Mouse (Mus musculus) lung, embryonic 15.5 days (tissue): ENCODE measurements around the gene Insl3. TPM values are rescaled to one million over a fixed set of nuclear protein-coding genes. Genes with fewer than 3 reads are reported as not detected.

Experiments used
- ATAC-seq: fragments of 200-750 bp; cut with Nextera tagmentation; 2 replicates; pipeline ENCODE4 v1.8.0; 2017; ENCODE audit warnings: moderate number of reproducible peaks, borderline replicate concordance; ENCODE audit not compliant: low FRiP score, low TSS enrichment; ENCODE audit errors: extremely low read depth
- H3K27ac ChIP-seq: fragments of 300-500 bp; sonication (generic); 2 replicates; pipeline ENCODE4 v1.5.1; 2015; ENCODE audit warnings: moderate library complexity, mild to moderate bottlenecking, inconsistent platforms
- H3K27me3 ChIP-seq: fragments of 300-500 bp; sonication (generic); 2 replicates; pipeline ENCODE4 v1.6.1; 2015; ENCODE audit warnings: inconsistent platforms
- H3K36me3 ChIP-seq: fragments of 300-500 bp; sonication (generic); 2 replicates; pipeline ENCODE4 v1.6.1; 2015; ENCODE audit warnings: inconsistent platforms
- H3K4me1 ChIP-seq: fragments of 300-500 bp; sonication (generic); 2 replicates; pipeline ENCODE4 v1.6.1; 2015; ENCODE audit warnings: inconsistent platforms
- H3K4me2 ChIP-seq: fragments of 300-500 bp; sonication (generic); 2 replicates; pipeline ENCODE4 v1.6.1; 2015; ENCODE audit warnings: inconsistent platforms, mild to moderate bottlenecking, moderate library complexity
- H3K4me3 ChIP-seq: fragments of 300-500 bp; sonication (generic); 2 replicates; pipeline ENCODE4 v1.5.1; 2015; ENCODE audit warnings: mild to moderate bottlenecking, inconsistent platforms
- H3K9ac ChIP-seq: fragments of 300-500 bp; sonication (generic); 2 replicates; pipeline ENCODE4 v1.6.1; 2015; ENCODE audit warnings: inconsistent platforms
- H3K9me3 ChIP-seq: fragments of 300-500 bp; sonication (generic); 2 replicates; pipeline ENCODE4 v1.6.1; 2016; ENCODE audit warnings: inconsistent platforms
- WGBS: fragments of 180-500 bp; shearing (Covaris S2); methylation state at CpG from one replicate; pipeline ENCODE4 v1.1.7; 2015; 5-methylcytosine and 5-hydroxymethylcytosine counted together
- polyA plus RNA-seq: library from polyadenylated mRNA; unstranded; fragments of >200 nt; fragmentation: Nextera tagmentation; extraction: Ambion mirVana; gene quantifications from 2 replicates; pipeline ENCODE4 v1.2.1, GENCODE M21; 2015

Gene Insl3
- polyA plus RNA-seq, 1 experiment from 2014 or later = 1.3 TPM

DNA sequence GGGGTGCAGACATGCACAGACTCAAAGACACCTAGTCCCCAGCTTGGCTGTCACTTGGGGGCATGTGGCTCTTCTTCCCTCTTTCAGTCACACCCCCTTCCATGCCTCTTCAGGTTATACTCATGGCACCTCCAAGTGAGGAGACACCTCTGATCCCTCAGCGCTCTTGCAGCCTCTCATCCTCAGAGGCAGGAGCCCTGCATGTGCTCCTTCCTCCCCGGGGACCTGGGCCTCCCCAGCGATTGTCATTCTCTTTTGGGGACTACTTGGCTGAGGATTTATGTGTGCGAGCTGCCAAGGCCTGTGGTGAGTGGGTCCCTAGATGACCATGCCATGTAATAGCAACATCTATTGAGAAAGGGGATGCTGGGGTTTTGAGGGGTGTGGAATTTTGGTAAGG lies 10.8 kb upstream of the Insl3 start:
- no peak overlapping the region for H3K4me2 ChIP-seq
- no peak for ATAC-seq
- peaks cover 24% of the 10 kb centered on the region for H3K4me1 ChIP-seq
- H3K36me3 ChIP-seq = no peaks in the 10 kb centered on the region
- H3K27me3 ChIP-seq = peaks cover 57% of the 10 kb centered on the region
- no peak overlapping the region for H3K9ac ChIP-seq
- H3K4me3 ChIP-seq = no peak overlapping the region
- no peaks in the 10 kb centered on the region for H3K9me3 ChIP-seq
- H3K27ac ChIP-seq = no peak overlapping the region
- 61% methylated on average over 4 of the region's 4 CpGs for WGBS

DNA sequence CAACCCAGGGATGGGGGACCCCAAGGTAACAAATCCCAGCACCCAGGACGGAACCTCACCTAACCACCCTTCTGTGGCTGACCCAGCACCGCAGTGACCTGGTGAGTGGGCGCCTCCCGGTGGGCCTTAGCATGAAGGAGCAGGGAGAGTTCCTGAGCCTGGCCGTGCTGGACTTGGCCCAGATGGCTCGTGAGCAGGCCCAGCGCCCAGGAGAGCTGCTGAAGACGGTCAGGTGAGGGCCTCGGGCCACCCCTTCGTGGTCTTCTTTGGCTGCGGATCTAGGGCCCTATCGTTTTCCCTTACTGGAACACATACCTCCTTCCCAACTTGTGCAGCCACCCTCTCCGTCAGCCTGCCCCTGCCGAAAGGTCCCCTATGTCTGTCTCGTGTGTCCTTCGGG lies 9.9 kb upstream of the Insl3 start:
- no peak overlapping the region for H3K27ac ChIP-seq
- H3K4me1 ChIP-seq = peaks cover 24% of the 10 kb centered on the region
- H3K4me3 ChIP-seq = peak overlapping the region; percentile 31
- 27% methylated on average over 16 of the region's 16 CpGs for WGBS
- no peak overlapping the region for H3K9ac ChIP-seq
- peak overlapping the region; percentile 57 for H3K4me2 ChIP-seq
- peaks cover 66% of the 10 kb centered on the region for H3K27me3 ChIP-seq
- no peaks in the 10 kb centered on the region for H3K9me3 ChIP-seq
- H3K36me3 ChIP-seq = no peaks in the 10 kb centered on the region
- ATAC-seq = no peak

DNA sequence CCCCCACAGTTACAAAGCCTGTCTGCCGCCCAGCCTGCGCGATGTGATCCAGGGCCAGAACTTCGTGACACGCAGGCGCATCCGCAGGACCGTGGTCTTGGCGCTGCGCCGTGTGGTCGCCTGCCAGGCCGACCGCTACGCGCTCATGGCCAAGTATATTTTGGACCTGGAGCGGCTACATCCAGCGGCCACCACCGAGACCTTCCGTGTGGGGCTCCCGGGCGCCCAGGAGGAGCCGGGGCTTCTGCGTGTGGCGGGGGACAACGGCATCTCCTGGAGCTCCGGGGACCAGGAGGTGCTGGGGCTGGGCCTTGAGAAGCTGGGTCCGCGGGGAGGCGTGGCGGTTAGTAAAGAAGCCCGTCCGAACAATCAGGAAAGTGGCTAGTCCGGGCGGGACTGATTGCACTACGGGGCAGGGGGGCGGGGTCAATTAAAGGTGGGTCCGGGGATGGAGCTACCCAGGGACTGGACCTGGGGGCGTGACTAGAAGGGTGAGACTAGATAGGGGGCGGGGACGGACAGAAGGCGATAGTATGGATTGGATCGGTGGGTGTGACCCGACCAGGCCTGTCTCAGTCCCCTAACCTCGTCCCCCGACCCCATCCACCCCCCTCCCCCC lies 9.4 kb upstream of the Insl3 start:
- Histone ChIP-seq H3K27ac (no peak overlapping the region), H3K9ac (peak overlapping the region; percentile 13; the same call in 1 of the 2 replicates), H3K27me3 (peaks cover 71% of the 10 kb centered on the region), H3K9me3 (no peaks in the 10 kb centered on the region), H3K36me3 (no peaks in the 10 kb centered on the region), H3K4me1 (peaks cover 24% of the 10 kb centered on the region), H3K4me3 (peak overlapping the region; percentile 31), H3K4me2 (peak overlapping the region; percentile 57)
- ATAC-seq = peak; percentile 10; the same call in 1 of the 2 replicates
- 11% methylated on average over 46 of the region's 46 CpGs for WGBS

DNA sequence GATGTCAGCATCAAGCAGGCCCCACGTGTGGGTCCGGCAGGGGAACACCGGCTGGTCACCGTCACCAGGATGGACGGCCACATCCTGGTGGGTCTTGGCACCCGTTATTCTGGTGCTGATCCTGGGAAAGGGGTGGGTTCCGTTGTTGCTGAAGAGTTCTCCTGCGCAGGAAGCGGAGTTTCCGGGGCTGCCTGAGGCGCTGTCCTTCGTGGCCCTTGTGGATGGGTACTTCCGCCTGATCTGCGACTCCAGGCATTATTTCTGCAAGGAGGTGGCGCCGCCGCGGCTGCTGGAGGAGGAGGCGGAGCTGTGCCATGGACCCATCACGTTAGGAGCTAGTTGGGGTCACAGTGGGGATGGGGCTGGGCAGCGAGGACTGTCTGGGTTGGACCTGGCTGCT lies 8.5 kb upstream of the Insl3 start:
- Histone ChIP-seq H3K27ac (no peak overlapping the region), H3K9ac (no peak overlapping the region), H3K4me1 (peaks cover 26% of the 10 kb centered on the region), H3K4me3 (no peak overlapping the region), H3K9me3 (no peaks in the 10 kb centered on the region), H3K27me3 (peaks cover 79% of the 10 kb centered on the region), H3K4me2 (0 out of 2 replicates have a peak overlapping the region, but pooled peaks have one; percentile 16), H3K36me3 (no peaks in the 10 kb centered on the region)
- 14% methylated on average over 21 of the region's 21 CpGs for WGBS
- no peak for ATAC-seq

DNA sequence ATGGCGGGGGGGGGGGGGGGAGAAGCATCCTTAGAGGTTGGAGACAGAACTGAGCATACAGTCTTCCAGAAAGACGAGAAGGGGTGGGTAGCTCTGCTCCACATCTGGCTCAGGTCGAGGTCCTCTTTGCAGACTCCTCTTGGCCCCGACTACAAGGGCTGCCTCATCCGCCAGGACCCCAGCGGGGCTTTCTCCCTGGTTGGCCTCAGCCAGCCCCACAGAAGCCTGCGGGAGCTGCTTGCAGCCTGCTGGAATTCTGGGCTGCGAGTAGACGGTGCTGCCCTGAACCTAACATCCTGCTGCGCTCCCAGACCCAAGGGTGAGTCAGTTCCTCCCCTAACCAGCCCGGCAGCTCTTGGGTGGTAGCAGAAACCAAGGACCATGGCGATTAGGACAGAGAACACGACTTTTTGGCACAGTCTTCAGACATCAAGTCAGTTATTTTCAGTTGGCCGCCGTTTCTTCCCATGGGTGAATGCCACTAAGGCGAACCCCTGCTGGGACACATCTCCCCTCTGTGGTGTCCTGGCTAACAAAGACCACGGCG lies 7.6 kb upstream of the Insl3 start:
- Histone ChIP-seq H3K27ac (no peak overlapping the region), H3K9me3 (no peaks in the 10 kb centered on the region), H3K27me3 (peaks cover 89% of the 10 kb centered on the region), H3K4me1 (peaks cover 29% of the 10 kb centered on the region), H3K4me3 (no peak overlapping the region), H3K36me3 (no peaks in the 10 kb centered on the region), H3K9ac (no peak overlapping the region), H3K4me2 (no peak overlapping the region)
- 18% methylated on average over 18 of the region's 18 CpGs for WGBS
- no peak for ATAC-seq

DNA sequence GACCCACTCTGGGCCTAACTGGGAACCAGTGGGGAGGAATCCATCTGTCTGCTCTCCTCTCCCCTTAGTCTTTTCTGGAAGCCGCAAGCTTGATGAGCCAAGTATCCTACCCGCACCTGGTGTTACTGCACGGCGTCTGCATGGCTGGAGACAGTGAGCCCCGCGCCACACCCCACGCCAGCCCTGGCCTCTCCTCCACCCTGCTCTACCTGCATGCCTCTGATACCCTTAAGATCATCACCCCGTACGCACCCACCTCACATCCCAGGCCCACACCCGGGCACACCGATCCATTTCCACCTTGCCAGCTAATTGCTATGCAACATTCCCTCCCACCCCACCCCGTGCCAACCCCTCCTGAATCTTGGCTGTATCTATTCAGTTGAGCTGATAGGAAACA lies 6.2 kb upstream of the Insl3 start:
- Histone ChIP-seq H3K9me3 (no peaks in the 10 kb centered on the region), H3K9ac (no peak overlapping the region), H3K27ac (no peak overlapping the region), H3K4me2 (no peak overlapping the region), H3K27me3 (peaks cover 100% of the 10 kb centered on the region), H3K4me1 (peaks cover 34% of the 10 kb centered on the region), H3K36me3 (no peaks in the 10 kb centered on the region), H3K4me3 (no peak overlapping the region)
- 79% methylated on average over 12 of the region's 12 CpGs for WGBS
- no peak for ATAC-seq

DNA sequence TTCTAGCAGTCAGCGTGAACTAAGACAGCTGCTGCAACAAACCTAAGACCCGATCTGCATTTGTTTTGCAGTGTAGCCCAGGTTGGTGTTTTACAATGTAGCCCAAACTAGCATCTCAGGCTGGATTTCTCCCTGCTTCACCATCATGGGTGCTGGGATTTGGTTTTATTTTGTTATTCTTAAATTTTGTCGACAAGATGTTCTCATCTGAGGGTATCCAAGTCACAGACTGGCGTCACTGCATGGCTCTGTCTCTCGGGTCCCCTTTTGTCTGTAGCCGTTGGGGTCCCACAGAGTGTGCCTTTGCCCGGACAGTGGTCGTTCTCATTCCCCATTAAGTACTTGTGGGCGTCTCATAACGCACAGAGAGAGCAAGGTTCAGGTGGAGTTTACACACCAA lies 4.3 kb upstream of the Insl3 start:
- Histone ChIP-seq H3K9me3 (no peaks in the 10 kb centered on the region), H3K4me1 (peaks cover 27% of the 10 kb centered on the region), H3K27me3 (peaks cover 100% of the 10 kb centered on the region), H3K36me3 (no peaks in the 10 kb centered on the region), H3K4me2 (no peak overlapping the region), H3K27ac (no peak overlapping the region), H3K4me3 (no peak overlapping the region), H3K9ac (no peak overlapping the region)
- WGBS = 26% methylated on average over 10 of the region's 10 CpGs
- ATAC-seq = no peak

DNA sequence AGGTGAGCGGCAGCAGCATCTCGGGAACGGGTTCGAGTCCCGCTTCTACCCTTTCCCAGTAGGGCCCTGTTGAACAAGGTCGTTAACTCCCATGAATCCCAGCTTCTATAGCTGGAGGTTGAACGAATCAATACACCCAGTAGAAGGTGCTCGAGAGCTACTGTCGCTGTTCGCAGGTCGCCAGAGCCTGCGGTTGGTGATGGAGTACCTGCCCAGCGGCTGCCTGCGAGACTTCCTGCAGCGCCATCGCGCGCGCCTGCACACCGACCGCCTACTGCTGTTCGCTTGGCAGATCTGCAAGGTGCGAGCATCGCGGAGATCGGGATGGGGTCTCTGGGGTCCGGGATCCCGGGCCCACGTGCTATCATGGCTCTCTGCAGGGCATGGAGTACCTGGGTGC lies 3.4 kb upstream of the Insl3 start:
- H3K27ac ChIP-seq = no peak overlapping the region
- peak overlapping the region; percentile 20; the same call in 1 of the 2 replicates for H3K4me3 ChIP-seq
- 7% methylated on average over 29 of the region's 29 CpGs for WGBS
- ATAC-seq = 0 out of 2 replicates have a peak, but pooled peaks have one; percentile 0
- peaks cover 100% of the 10 kb centered on the region for H3K27me3 ChIP-seq
- no peak overlapping the region for H3K9ac ChIP-seq
- H3K4me1 ChIP-seq = peaks cover 18% of the 10 kb centered on the region
- H3K36me3 ChIP-seq = no peaks in the 10 kb centered on the region
- H3K9me3 ChIP-seq = no peaks in the 10 kb centered on the region
- peak overlapping the region; percentile 50 for H3K4me2 ChIP-seq

DNA sequence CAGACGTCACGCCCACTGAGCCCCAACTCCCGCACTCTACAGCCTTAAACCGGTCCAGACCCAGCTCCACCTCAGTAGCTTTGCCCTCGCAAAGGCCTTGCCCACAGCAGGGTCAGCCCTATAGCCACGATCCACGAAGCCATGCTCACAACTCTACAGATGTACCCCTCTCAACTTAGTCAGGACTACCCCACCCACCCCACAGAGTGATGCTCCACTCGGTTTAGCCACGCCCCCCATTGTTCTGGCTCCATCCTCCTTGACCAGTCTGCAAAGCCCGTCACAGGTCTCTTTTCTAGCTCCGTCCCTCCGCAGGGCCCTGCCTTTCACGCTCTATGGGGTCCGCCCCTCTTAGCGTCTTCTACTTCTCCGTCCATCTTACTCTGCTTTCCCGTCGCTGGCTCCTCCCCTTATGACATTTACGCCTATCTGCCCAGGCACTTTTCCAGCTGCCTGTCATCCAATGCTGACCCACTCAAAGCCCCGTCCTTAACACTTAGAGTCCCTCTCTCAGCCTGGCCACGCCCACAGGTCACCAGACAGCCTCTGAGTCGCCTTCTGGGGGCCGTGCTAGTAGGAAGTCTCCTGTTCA lies 2.8 kb upstream of the Insl3 start:
- Histone ChIP-seq H3K9ac (no peak overlapping the region), H3K4me3 (peak overlapping the region; percentile 20), H3K4me1 (peaks cover 17% of the 10 kb centered on the region), H3K27me3 (peaks cover 100% of the 10 kb centered on the region), H3K36me3 (no peaks in the 10 kb centered on the region), H3K4me2 (peak overlapping the region; percentile 50), H3K27ac (no peak overlapping the region), H3K9me3 (no peaks in the 10 kb centered on the region)
- 4% methylated on average over 23 of the region's 23 CpGs for WGBS
- peak; percentile 44 for ATAC-seq

DNA sequence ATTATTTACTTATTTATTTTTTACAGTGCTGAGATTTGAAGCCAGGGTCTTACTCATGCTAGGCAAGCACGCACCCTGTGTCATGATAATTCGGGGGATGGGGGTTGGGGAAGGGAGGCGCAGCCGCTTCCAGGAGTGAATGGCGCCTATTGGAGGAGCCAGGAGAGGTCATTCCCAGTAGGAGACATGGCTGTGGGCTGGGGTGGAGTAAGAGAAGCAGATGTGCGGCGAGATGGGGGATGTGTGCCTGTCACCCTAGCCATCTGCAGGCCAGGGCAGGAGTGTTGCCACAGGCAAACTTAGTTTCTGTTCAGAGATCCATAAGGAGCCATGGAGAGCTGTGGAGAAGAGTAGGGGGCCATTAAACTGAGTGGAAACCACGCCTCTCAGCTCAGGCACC lies 1.4 kb upstream of the Insl3 start:
- peaks cover 17% of the 10 kb centered on the region for H3K4me1 ChIP-seq
- no peak overlapping the region for H3K9ac ChIP-seq
- H3K9me3 ChIP-seq = no peaks in the 10 kb centered on the region
- H3K27me3 ChIP-seq = peaks cover 100% of the 10 kb centered on the region
- no peaks in the 10 kb centered on the region for H3K36me3 ChIP-seq
- WGBS = 10% methylated on average over 8 of the region's 8 CpGs
- no peak overlapping the region for H3K4me3 ChIP-seq
- H3K27ac ChIP-seq = no peak overlapping the region
- no peak overlapping the region for H3K4me2 ChIP-seq
- no peak for ATAC-seq

DNA sequence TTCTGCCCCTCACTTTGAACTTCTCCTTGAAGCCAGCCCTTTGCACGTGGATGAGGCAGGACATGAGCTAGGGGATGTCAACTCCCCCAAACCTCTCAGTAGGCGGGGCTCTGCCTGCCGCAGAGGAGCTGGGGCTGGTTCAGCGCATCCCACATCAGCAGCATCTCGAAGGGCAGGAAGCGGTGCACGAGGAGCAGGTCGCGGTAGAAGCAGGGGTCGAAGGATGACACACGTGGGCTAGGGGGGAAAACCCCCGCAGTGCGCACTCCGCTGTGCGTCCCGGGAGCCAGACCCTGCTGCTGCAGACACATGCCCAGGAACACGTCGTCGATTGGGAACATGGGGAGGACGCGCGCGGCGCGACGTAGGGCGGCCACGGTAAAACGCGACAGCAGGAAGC lies 3.5 kb downstream of the Insl3 start:
- Histone ChIP-seq H3K36me3 (no peaks in the 10 kb centered on the region), H3K4me3 (no peak overlapping the region), H3K27ac (no peak overlapping the region), H3K4me1 (peaks cover 9% of the 10 kb centered on the region; the same call in 1 of the 2 replicates), H3K4me2 (no peak overlapping the region), H3K9me3 (no peaks in the 10 kb centered on the region), H3K9ac (no peak overlapping the region), H3K27me3 (peaks cover 93% of the 10 kb centered on the region)
- no peak for ATAC-seq
- WGBS = 6% methylated on average over 30 of the region's 30 CpGs
